Mouse (Mus musculus) left cerebral cortex, adult 2 months (tissue): ENCODE measurements at regions not wholly inside any gene's neighbourhood (a gene's known extent, or its start where the extent isn't known, plus 50 kb on each side); places are given as distances from the start of the nearest gene placed in this dataset.

ENCODE experiments used
- DNase-seq, 2 experiments: peaks; one replicate each; pipeline ENCODE4 v3.0.0; 2021 to 2022; ENCODE audit warnings: low spot score in 2 of 2, mixed read lengths in 1 of 2; ENCODE audit errors: extremely low spot score in 1 of 2
- H3K27ac ChIP-seq: fragments of 200-600 bp; 2 replicates; pipeline ENCODE4 v1.8.1; 2022
- H3K4me3 ChIP-seq: fragments of 200-600 bp; 2 replicates; pipeline ENCODE4 v1.8.1; 2022
- CTCF ChIP-seq: fragments of 200-600 bp; IDR thresholded peaks from 2 replicates; pipeline ENCODE4 v1.8.1; 2022; ENCODE audit warnings: antibody characterized with exemption, mild to moderate bottlenecking, moderate library complexity
- intact Hi-C: fragments of 180-260 bp; cut with DNase I; formaldehyde crosslinking; loops from one replicate; pipeline ENCODE4 v1.15.1; 2025

- no peak for DNase-seq
- H3K4me3 ChIP-seq: no peak overlapping the region
- intact Hi-C loops: no loop called here
- TF ChIP-seq CTCF: no peak
- H3K27ac ChIP-seq: no peak overlapping the region
Measured at GRCm38 (mm10) chr2:108770383-108770782, 510.2 kb upstream of the Kif18a start.

- no peak for TF ChIP-seq CTCF
- no peak for DNase-seq
- intact Hi-C loops: loop anchor here (10.0 kb wide), 2 partner anchors 479 to 831 kb away; no protein-coding TSS in a partner anchor
- Histone ChIP-seq H3K4me3 (no peak overlapping the region), H3K27ac (no peak overlapping the region)
Measured at GRCm38 (mm10) chr2:108783457-108783856, 497.1 kb upstream of the Kif18a start.

DNA sequence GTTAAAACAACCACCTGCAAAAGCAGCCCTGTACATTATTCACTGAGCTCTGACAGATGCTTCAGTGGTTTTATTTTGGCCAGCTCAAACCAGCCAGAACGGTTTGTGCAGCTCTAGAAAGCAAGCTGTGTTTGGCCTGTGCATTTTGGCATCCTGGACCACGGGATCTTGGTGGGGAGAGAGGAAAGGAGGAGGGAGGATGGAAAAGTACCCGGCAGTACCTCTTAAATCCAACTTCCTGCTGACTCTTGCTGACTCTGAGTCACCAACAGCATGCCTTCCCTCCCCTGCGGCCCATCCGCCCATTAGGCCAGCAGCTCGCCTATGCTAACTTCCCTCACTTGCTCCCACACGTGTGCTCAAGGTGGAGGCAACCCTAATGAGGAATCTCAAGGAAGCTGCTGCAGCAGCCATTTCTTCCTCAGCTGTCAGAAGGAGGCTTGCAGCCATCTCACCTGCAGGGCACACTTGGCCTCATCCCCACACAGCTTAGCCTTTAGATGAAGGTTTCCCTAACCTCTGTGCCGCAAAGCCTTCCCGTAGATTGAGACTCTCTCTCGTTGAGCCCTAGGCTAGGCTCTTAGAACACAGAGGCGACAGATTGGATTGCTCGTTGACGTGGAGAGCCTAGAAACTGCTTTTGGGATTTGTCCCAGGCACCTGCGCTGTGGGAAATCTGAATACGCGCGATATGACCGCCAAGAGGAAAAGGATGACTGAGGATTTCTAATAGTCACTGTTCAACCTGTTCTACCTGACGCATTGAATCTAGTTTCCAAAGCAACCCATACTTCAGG, 495.2 kb upstream of the Kif18a start:
- TF ChIP-seq CTCF: no peak
- intact Hi-C loops: loop anchor here (5.0 to 10.0 kb wide), 3 partner anchors 78 to 829 kb away; no protein-coding TSS in a partner anchor
- no peak overlapping the region for H3K27ac ChIP-seq

GRCm38 (mm10) chr2:108789166-108789565, 491.4 kb upstream of the Kif18a start:
- intact Hi-C loops: loop anchor here (5.0 to 10.0 kb wide), 3 partner anchors 82 to 826 kb away; no protein-coding TSS in a partner anchor
- H3K27ac ChIP-seq: no peak overlapping the region
- no peak overlapping the region for H3K4me3 ChIP-seq
- peak; percentile 14 to 17 for DNase-seq
- TF ChIP-seq CTCF: no peak

More for the DNA sequence above, 495.2 kb upstream of the Kif18a start:
- DNase-seq: peak in 1 of 2 experiments; percentile 30
- H3K4me3 ChIP-seq: no peak overlapping the region

- Histone ChIP-seq H3K27ac (no peak overlapping the region), H3K4me3 (no peak overlapping the region)
- intact Hi-C loops: no loop called here
- TF ChIP-seq CTCF: no peak
- DNase-seq: no peak
Measured at GRCm38 (mm10) chr2:108795145-108795544, 485.4 kb upstream of the Kif18a start.

GRCm38 (mm10) chr2:108796816-108797581, 483.5 kb upstream of the Kif18a start:
- Histone ChIP-seq H3K4me3 (no peak overlapping the region), H3K27ac (no peak overlapping the region)
- no peak for DNase-seq
- no peak for TF ChIP-seq CTCF
- intact Hi-C loops: no loop called here

- intact Hi-C loops: loop anchor here (2.0 to 10.0 kb wide), 5 partner anchors 22 to 880 kb away; no protein-coding TSS in a partner anchor
- DNase-seq: no peak
- Histone ChIP-seq H3K27ac (no peak overlapping the region), H3K4me3 (no peak overlapping the region)
- TF ChIP-seq CTCF: no peak
Measured at GRCm38 (mm10) chr2:108812367-108812766, 468.2 kb upstream of the Kif18a start.

DNA sequence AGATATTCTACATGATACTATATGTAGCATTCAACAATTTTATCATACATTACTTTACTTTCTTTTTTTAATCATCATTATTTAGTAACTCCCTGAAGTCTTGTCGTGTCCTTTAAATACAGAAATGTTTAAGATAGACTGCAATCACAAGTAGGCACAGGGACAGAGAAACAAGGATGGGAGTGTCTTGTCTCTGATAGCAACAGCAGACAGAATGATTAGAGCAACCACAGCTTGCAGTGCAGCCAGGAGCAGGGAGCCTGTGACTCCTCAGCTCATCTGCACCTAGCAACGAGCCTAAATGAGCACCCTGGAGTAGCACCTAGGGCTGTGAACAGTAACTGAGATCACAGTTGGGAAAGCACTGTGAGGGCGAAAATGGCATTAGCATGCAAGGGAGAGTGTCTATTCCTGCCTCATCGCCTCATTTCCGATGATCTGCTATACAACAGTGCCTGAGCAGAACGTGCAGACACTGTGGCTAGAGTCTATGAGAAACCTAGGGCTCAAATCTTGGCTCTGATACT, 467.4 kb upstream of the Kif18a start:
- intact Hi-C loops: loop anchor here (2.0 to 10.0 kb wide), 5 partner anchors 22 to 879 kb away; no protein-coding TSS in a partner anchor
- DNase-seq: peak in 1 of 2 experiments; percentile 13
- Histone ChIP-seq H3K27ac (0 out of 2 replicates have a peak overlapping the region, but pooled peaks have one; percentile 15), H3K4me3 (no peak overlapping the region)
- no peak for TF ChIP-seq CTCF

DNA sequence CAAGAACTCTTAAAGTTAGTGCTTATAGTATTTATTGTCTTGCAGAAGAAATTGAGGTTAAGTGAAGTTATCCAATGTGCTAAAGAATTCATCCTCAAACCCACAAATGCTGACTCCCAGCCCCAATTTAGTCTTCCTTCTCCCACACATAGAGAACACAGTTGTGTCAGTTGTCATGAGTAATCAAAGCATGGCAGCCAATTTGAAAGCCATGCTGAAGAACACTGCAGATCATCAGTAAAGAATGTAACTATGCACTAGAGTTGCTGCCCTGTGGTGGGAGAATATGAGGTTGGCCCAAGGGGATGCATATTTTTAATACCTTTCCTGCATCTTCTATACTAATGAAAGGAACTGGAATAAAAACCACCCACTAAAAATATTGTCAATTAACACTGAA, 464.0 kb upstream of the Kif18a start:
- DNase-seq: no peak
- no peak overlapping the region for H3K27ac ChIP-seq
- TF ChIP-seq CTCF: no peak
- intact Hi-C loops: loop anchor here (10.0 kb wide), 1 partner anchor 798 kb away; no protein-coding TSS in a partner anchor
- H3K4me3 ChIP-seq: no peak overlapping the region

- TF ChIP-seq CTCF: no peak
- Histone ChIP-seq H3K27ac (no peak overlapping the region), H3K4me3 (no peak overlapping the region)
- intact Hi-C loops: no loop called here
- no peak for DNase-seq
Measured at GRCm38 (mm10) chr2:108824025-108824424, 456.5 kb upstream of the Kif18a start.

DNA sequence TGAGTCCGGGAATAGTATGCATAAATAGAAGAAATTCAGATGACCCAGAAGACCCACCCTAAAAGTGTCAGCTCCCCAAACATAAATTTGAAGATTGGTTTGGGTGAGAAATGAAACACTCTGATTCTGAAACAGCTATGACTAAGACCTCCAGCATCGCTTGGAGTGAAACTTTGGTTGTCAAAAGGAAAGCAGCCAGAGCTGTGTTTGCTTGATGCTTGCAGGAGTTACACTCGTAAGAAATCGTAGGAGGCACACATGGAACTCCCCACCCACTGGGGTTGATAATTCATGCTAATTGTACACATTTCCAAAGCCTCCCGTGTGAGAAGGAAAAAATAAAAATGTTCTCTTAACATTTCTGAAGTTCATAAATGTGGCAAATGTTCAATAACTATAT, 454.6 kb upstream of the Kif18a start:
- Histone ChIP-seq H3K27ac (no peak overlapping the region), H3K4me3 (no peak overlapping the region)
- intact Hi-C loops: loop anchor here (2.0 to 5.0 kb wide), 2 partner anchors 851 to 867 kb away; no protein-coding TSS in a partner anchor
- peak; percentile 18 to 24 for DNase-seq
- no peak for TF ChIP-seq CTCF
